Mouse (Mus musculus): ENCODE data around the gene Fndc3a.

Gene Fndc3a

DNA sequence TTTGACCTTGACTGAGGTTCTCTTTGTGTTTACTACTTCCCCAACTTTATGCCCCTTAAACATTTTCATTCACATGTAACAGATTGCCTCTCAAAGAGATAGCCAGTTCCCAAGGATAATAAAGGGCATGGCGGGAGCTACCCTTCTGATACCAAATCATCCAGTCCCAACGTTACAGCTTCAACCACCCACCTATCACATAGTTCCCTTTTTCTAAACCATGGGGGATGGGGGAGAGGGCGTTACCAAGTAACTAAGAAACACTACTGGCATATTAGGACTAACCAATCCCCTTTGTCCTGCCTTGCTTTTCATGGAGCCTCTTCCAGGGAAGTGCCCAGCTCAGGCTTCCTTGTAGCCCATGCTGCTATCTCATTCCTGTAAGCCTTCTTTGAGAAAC lies 32.6 kb downstream of the Fndc3a start:
- no peak for ATAC-seq (ENCODE audit: insufficient number of reproducible peaks, low FRiP score, low TSS enrichment)

- no peak for ATAC-seq (ENCODE audit: insufficient number of reproducible peaks, low FRiP score, low TSS enrichment)
Observed at GRCm38 (mm10) chr14:72671911-72672310, 37.9 kb downstream of the Fndc3a start.

GRCm38 (mm10) chr14:72670987-72671386 lies 38.8 kb downstream of the Fndc3a start:
- ATAC-seq (ENCODE audit: insufficient number of reproducible peaks, low FRiP score, low TSS enrichment) = no peak

DNA sequence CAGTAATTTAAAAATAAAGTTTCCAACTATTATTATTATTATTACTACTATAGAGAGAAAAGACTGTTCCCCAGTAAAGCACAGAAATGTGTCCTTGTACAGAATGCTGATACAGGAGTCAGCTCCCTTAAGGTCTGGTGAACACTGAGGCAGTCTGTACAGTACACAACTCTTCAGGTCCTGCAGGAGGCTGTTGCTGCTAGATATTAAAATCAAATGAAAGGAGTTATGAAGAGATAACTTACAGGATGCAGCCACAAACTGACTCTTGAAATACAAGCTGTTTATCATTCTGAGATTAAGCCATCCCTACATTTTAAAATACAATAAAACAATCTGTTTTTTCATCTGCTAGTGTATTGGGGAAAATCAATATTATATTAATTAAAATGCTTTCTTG lies 60.5 kb downstream of the Fndc3a start:
- no peak for ATAC-seq (ENCODE audit: insufficient number of reproducible peaks, low FRiP score, low TSS enrichment)

- ATAC-seq (ENCODE audit: insufficient number of reproducible peaks, low FRiP score, low TSS enrichment) = no peak
Observed at GRCm38 (mm10) chr14:72645512-72645911, 64.3 kb downstream of the Fndc3a start.

GRCm38 (mm10) chr14:72644620-72645019 lies 65.2 kb downstream of the Fndc3a start:
- no peak for ATAC-seq (ENCODE audit: insufficient number of reproducible peaks, low FRiP score, low TSS enrichment)

- no peak for ATAC-seq (ENCODE audit: insufficient number of reproducible peaks, low FRiP score, low TSS enrichment)
Observed at GRCm38 (mm10) chr14:72638507-72638906, 71.3 kb downstream of the Fndc3a start.

DNA sequence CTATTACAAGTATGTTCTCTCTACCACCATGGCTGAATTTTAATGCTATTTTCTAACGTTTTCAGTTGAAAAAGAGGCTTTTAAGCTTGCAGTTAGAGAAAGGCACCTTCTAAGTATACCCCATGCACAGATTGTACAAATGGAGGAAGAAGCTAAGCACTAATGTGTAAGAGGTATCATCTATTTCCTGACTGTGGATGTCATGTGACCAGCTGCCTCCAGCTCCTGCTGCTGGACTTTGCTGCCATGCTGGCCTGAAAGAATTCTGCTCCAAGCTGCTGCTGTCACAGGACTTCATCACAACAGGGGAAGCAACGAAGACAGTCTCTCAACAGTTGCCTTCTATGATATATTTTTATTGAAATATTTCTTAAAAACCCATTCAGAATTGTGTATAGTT lies 76.2 kb downstream of the Fndc3a start:
- no peak for ATAC-seq (ENCODE audit: insufficient number of reproducible peaks, low FRiP score, low TSS enrichment)

DNA sequence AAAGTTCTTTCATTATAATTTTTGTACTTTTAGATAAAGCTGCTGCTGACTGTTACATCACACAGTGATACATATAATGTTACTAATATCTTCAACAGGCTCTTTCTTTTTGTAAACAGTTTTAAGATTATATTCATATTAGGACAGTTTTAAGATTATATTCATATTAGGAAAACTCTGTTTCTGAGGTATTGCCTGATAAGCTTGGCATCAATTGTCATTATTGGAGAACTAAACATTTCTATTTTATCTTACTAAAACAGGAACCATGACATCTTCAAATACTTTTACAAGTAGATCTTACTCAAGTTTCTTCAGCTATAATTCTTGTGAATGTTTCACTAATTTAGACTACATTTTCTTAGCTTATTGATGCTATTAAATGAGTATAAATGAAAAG lies 84.4 kb downstream of the Fndc3a start:
- no peak for ATAC-seq (ENCODE audit: insufficient number of reproducible peaks, low FRiP score, low TSS enrichment)

DNA sequence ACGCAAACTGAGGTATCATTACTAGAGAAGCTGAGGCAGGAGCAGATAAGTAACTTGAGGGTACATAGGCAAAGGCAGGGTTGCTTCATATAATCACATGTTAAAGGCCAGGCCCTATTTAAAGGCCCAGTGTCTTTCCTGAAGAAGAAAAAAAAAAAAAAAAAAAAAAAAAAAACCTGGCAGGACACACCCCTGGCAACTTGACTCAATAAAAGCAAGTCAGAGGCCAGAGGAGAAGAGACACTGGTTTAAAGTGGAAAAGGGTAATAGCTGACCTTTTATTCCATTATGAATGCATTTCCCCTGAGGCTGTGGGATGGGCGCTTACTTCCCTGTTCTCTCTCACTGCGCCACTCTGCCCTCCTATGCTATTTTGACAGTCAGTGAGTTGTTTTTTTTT lies 105.7 kb downstream of the Fndc3a start:
- no peak for ATAC-seq (ENCODE audit: insufficient number of reproducible peaks, low FRiP score, low TSS enrichment)

- ATAC-seq (ENCODE audit: insufficient number of reproducible peaks, low FRiP score, low TSS enrichment) = no peak
Observed at GRCm38 (mm10) chr14:72603194-72603521, 106.6 kb downstream of the Fndc3a start.

GRCm38 (mm10) chr14:72602521-72603193 lies 107.1 kb downstream of the Fndc3a start:
- ATAC-seq (ENCODE audit: insufficient number of reproducible peaks, low FRiP score, low TSS enrichment) = peak; percentile 91

DNA sequence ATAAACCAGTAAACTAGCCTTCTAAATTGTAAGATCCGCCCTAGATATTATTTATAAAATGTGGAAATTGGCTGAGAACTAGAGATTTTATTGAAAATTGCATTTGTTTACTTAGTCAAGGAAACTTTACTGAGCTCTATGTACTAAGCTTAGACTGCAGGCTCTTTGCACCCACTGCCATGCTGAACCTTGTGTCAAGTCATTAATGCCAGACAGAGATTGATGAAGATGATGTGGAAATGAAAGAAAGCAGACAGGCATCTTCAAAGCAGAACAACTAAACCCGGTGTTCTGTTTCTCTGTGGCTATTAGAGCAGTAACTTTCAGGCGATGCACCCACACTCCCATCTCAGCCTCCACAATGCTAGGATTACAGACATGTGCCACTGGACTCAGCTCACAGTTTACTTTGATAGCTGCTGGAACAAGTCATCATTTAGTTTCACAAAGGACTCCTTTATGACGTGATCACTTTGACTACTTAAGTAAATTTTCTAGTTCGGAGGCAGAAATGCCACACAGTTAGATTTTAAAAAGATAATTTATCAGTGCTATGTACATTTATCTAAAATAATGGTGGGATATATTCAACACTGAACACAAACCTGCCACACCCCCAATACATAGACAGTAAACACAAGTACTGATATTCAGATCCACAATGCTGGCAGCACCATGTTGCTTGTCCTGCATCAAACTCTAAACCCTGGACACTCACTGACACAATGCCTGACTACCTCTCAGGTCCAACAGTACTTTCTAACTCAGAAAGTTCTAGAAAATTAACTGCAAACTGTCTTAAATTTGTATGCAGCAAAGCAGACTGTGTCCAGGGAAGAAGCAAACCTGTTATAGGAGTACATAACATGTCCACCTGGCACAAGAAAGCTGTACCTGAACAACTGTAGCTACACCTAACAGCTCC lies 108.2 kb downstream of the Fndc3a start:
- ATAC-seq (ENCODE audit: insufficient number of reproducible peaks, low FRiP score, low TSS enrichment) = no peak

- ATAC-seq (ENCODE audit: insufficient number of reproducible peaks, low FRiP score, low TSS enrichment) = no peak
Observed at GRCm38 (mm10) chr14:72600375-72600774, 109.4 kb downstream of the Fndc3a start.

DNA sequence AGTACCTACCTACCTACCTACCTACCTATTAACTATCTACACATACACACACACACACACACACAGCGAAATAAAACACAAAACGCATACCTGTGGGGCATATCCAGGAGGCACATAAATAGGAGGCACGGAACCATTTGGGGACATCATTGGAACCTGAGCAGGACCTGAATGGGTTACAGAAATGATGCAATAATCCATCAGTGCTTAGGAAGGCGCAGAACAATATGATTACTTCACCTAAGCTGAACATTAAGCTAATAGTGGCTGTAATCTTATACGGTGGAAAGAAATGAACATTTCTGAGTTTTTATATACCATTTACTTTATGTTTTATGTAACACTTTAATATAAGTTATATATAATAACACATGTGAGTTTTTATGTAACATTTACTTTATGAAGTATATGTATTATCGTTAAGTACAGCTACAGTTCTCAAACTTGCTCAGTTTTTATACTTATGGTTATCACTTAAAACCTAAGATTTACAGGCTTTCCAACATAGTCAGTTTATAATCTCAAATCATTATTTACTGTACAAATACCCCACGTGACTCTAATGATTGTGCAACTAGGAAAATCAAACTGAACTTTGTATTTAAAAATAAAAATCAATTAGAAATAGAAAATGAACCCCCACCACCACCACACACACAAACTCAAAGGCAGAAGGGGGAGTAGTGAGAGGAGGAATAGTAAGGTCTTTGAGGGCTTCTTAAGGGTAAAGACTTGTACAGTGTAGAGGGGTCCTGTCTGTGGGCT lies 110.6 kb downstream of the Fndc3a start:
- no peak for ATAC-seq (ENCODE audit: insufficient number of reproducible peaks, low FRiP score, low TSS enrichment)

DNA sequence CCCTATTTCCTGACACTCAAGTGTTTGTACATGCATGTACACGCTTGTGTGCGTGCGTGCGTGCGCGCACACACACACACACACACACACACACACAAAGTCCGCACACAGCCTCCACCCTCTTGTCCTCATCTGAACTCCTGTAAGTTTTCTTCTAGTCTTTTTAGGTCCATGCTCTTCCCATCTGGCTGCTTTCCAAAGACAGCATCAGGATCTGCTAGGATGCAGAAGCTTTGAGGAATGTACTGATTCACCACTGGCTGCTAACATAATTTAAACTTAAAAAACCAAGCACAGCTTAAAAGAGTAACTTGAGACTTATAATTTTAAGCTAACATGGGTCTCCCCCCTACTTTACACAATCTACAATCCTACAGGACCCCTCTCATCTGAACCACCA lies 115.6 kb downstream of the Fndc3a start:
- ATAC-seq (ENCODE audit: insufficient number of reproducible peaks, low FRiP score, low TSS enrichment) = no peak

DNA sequence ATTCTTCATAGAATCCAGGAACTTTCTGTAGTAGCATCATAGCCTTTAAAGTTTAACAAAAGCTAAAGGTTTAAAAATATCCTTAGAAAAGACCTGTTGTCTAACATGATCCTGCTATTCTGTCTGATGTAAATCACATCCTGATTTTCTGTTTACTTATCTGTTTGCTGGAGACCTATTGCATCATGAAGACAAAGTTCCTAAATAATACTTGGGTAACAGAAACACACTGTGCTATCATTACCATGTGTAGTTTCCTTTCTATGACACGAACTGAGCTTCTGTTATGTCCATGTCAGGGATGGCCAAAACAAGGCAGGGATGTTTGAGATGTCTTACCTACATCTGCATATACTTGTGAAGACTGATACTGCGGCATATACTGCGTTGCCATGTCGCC lies 120.4 kb downstream of the Fndc3a start:
- ATAC-seq (ENCODE audit: insufficient number of reproducible peaks, low FRiP score, low TSS enrichment) = no peak

DNA sequence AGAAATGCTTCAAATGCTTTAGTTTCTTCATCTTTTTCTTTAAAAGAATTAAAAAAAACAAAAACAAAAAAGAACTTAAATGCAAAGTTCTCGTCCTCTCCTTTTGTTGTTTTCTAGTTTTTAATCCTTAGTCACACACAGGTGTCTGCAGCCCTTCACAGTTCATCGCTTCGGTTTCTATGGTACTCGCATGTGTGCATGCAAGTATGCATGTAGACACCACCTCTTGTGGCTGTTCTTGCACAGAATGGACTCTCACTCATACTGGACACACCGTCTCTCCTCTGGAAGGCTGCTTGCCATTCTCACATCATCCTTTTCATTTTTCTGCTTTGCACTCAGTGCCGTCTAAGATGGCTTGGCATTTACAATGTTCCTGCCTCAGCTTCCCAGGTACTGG lies 126.8 kb downstream of the Fndc3a start:
- no peak for ATAC-seq (ENCODE audit: insufficient number of reproducible peaks, low FRiP score, low TSS enrichment)

DNA sequence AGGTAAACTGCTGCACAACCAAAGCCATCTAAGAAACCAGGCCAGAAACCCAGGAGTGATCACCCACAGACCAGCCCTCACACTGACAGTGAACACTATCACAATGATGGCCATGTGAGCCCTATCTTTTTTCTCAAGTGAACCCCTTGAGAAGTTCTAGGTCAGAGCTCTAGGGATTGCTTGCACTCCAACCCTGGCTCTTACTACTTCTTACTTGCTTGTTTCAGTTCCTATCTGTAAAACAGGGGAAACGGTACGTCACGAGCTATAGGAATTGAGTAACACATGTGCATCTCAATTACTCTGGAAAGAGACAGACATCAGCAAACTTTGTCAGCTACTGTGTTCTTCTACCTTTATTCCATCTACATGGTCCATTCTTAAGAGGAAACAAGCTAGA lies 128.8 kb downstream of the Fndc3a start:
- ATAC-seq (ENCODE audit: insufficient number of reproducible peaks, low FRiP score, low TSS enrichment) = no peak

DNA sequence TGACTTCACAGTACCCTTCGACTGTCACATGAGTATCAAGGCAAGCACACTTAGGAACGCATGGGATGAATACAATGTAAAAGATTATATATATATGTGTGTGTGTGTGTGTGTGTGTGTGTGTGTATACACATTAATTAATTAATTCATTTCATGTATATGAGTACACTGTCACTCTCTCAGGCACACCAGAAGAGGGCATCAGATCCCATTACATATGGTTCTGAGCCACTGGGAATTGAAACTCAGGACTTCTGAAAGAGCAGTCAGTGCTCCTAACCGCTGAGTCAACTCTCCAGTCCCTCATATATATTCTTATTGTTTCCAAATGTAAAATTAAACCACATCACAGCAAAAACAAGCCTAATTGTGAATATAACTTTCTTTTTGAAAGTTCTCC lies 133.5 kb downstream of the Fndc3a start:
- ATAC-seq (ENCODE audit: insufficient number of reproducible peaks, low FRiP score, low TSS enrichment) = no peak

- no peak for ATAC-seq (ENCODE audit: insufficient number of reproducible peaks, low FRiP score, low TSS enrichment)
Observed at GRCm38 (mm10) chr14:72563941-72564340, 145.9 kb downstream of the Fndc3a start.
